Mouse (Mus musculus) heart, embryonic 10.5 days (tissue): ENCODE results near the gene Asb18. TPM values are rescaled to one million over a fixed set of nuclear protein-coding genes. Genes with fewer than 3 reads are reported as not detected.
A peak's percentile ranks its signal among the peaks of the same experiment; 100 is the strongest.

ENCODE experiments used
- DNase-seq: peaks from one replicate; pipeline ENCODE4 v3.0.0-alpha.2; 2017; ENCODE audit warnings: low spot score
- H3K27ac ChIP-seq: fragments of 300-500 bp; sonication (generic); 2 replicates; pipeline ENCODE4 v1.5.1; 2016; ENCODE audit warnings: mild to moderate bottlenecking
- H3K27me3 ChIP-seq: fragments of 300-500 bp; sonication (generic); 2 replicates; pipeline ENCODE4 v1.6.1; 2016; ENCODE audit warnings: mild to moderate bottlenecking; ENCODE audit not compliant: poor library complexity, insufficient read depth, severe bottlenecking
- H3K36me3 ChIP-seq: fragments of 300-500 bp; sonication (generic); 2 replicates; pipeline ENCODE4 v1.6.1; 2016; ENCODE audit warnings: mild to moderate bottlenecking, moderate library complexity
- H3K4me1 ChIP-seq: fragments of 300-500 bp; sonication (generic); 2 replicates; pipeline ENCODE4 v1.6.1; 2016; ENCODE audit warnings: mild to moderate bottlenecking
- H3K4me3 ChIP-seq: fragments of 300-500 bp; sonication (generic); 2 replicates; pipeline ENCODE4 v1.5.1; 2016; ENCODE audit warnings: mild to moderate bottlenecking, moderate library complexity
- H3K9me3 ChIP-seq: fragments of 300-500 bp; sonication (generic); 2 replicates; pipeline ENCODE4 v1.6.1; 2016; ENCODE audit warnings: mild to moderate bottlenecking, moderate library complexity
- WGBS: fragments of 180-500 bp; shearing (Covaris S2); methylation state at CpG from one replicate; pipeline ENCODE4 v1.1.7; 2016; 5-methylcytosine and 5-hydroxymethylcytosine counted together
- polyA plus RNA-seq: library from polyadenylated mRNA; unstranded; fragments of >200 nt; fragmentation: Nextera tagmentation; extraction: Ambion mirVana; gene quantifications from 2 replicates; pipeline ENCODE4 v1.2.1, GENCODE M21; 2016

Gene Asb18
- polyA plus RNA-seq, 1 experiment from 2014 or later, result 0.93 TPM

DNA sequence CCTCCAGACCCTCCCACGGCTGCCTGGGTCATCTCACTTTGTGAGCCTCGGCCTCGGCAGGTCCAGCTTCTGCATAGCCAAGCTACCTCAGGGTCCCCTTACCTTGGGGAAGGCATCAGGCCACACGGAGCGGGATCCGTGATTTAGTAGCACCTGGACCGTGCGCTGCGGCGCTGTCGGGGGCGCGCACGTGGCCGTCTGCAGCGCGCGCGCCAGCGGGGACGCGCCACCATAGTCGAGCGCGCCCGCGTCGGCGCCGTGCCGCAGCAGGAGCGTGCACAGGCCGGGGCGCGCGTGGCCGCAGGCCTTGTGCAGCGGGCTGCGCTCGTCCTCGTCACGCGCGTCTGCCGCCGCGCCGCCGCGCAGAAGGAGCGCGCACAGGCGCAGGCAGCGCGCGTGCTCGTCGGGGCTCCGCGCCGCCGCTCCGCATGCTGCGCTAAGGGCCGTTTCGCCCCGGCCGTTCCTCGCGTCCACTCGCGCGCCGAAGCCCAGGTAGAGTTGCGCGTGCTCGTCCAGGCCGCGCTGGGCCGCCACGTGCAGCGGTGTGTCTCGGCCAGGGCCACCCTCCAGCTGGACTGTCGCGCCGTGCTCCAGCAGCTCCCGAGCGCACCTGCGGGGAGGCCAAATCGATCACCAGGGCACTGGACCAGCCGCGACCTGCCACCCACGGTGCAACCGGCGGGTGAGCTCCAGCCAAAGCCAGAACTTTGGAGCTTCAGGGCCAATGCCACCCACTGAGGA, 46.2 kb downstream of the Asb18 start:
- no peaks in the 10 kb centered on the region for H3K36me3 ChIP-seq
- H3K27me3 ChIP-seq, result peaks cover 85% of the 10 kb centered on the region
- H3K9me3 ChIP-seq, result no peaks in the 10 kb centered on the region
- peak; percentile 76 for DNase-seq
- peak overlapping the region; percentile 73 for H3K4me3 ChIP-seq
- peak overlapping the region; percentile 79 for H3K27ac ChIP-seq
- under 1% methylated on average over 84 of the region's 95 CpGs for WGBS
- peaks cover 13% of the 10 kb centered on the region; the same call in 1 of the 2 replicates for H3K4me1 ChIP-seq

GRCm38 (mm10) chr1:89967585-89967984, 46.9 kb downstream of the Asb18 start:
- H3K4me3 ChIP-seq, result peak overlapping the region; percentile 73
- no peaks in the 10 kb centered on the region for H3K9me3 ChIP-seq
- WGBS, result 13% methylated on average over 9 of the region's 9 CpGs
- DNase-seq, result no peak
- H3K4me1 ChIP-seq, result peaks cover 13% of the 10 kb centered on the region; the same call in 1 of the 2 replicates
- H3K27me3 ChIP-seq, result peaks cover 91% of the 10 kb centered on the region
- no peaks in the 10 kb centered on the region for H3K36me3 ChIP-seq
- H3K27ac ChIP-seq, result no peak overlapping the region

- H3K27me3 ChIP-seq, result peaks cover 91% of the 10 kb centered on the region
- H3K27ac ChIP-seq, result no peak overlapping the region
- no peaks in the 10 kb centered on the region for H3K9me3 ChIP-seq
- H3K4me3 ChIP-seq, result no peak overlapping the region
- no peaks in the 10 kb centered on the region for H3K36me3 ChIP-seq
- DNase-seq, result no peak
- 70% methylated on average over 12 of the region's 12 CpGs for WGBS
- peaks cover 19% of the 10 kb centered on the region; the same call in 1 of the 2 replicates for H3K4me1 ChIP-seq
Measured at GRCm38 (mm10) chr1:89964426-89964825, 50.0 kb downstream of the Asb18 start.

- no peak for DNase-seq
- Histone ChIP-seq H3K27me3 (peaks cover 84% of the 10 kb centered on the region), H3K36me3 (no peaks in the 10 kb centered on the region), H3K27ac (no peak overlapping the region), H3K4me1 (peaks cover 12% of the 10 kb centered on the region; the same call in 1 of the 2 replicates), H3K9me3 (no peaks in the 10 kb centered on the region), H3K4me3 (no peak overlapping the region)
- WGBS, result 83% methylated on average over 2 of the region's 2 CpGs
Measured at GRCm38 (mm10) chr1:89963296-89963695, 51.2 kb downstream of the Asb18 start.

DNA sequence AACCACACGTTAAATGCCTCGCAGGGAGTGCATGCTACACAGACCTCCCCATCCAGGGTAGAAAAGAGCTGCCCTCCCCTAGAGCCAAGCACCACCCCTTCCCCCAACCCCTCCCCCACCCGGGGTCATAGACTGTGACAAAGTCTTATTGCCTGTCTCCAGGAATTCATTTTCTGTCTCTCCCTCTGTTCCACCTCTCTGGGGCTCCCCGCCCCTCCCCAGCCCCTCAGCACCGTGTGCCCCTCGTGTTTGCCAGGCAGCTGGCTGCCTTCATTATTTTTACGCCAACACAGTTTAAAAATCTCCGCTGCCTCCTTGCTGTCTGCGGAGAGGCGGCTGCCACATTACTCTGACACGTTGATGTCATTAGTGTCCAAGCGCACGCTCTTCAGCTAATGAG, 52.4 kb downstream of the Asb18 start:
- H3K27me3 ChIP-seq, result peaks cover 73% of the 10 kb centered on the region
- H3K36me3 ChIP-seq, result no peaks in the 10 kb centered on the region
- 0 out of 2 replicates have a peak, but pooled peaks cover 7% of the 10 kb centered on the region for H3K4me1 ChIP-seq
- H3K4me3 ChIP-seq, result peak overlapping the region; percentile 39
- peak overlapping the region; percentile 64 for H3K27ac ChIP-seq
- H3K9me3 ChIP-seq, result no peaks in the 10 kb centered on the region
- DNase-seq, result peak; percentile 56
- 18% methylated on average over 13 of the region's 13 CpGs for WGBS

GRCm38 (mm10) chr1:89959393-89959792, 55.1 kb downstream of the Asb18 start:
- WGBS, result 73% methylated on average over 4 of the region's 4 CpGs
- Histone ChIP-seq H3K36me3 (no peaks in the 10 kb centered on the region), H3K27me3 (peaks cover 61% of the 10 kb centered on the region)

DNA sequence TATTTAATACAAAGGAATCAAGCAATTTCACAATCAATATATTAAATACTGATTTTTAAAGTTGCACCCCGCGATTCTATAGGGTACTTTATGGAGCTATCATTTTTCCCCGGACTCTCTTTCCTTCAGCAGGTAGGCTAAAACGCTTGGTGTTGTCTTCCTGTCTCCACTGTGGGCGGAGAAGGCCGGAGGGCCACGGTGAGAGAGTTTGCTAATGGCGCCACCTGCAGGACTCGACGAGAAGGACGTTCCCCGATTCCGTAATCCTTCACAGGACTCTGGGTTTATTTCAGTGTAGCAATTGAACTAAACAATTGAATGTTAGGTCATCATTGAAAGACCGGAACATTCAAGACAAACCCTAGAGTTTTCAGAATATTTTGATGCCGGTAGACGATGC, 71.3 kb downstream of the Asb18 start:
- no peak overlapping the region for H3K27ac ChIP-seq
- H3K4me1 ChIP-seq, result peaks cover 21% of the 10 kb centered on the region
- no peak overlapping the region for H3K4me3 ChIP-seq
- H3K36me3 ChIP-seq, result no peaks in the 10 kb centered on the region
- DNase-seq, result peak; percentile 86
- WGBS, result 3% methylated on average over 16 of the region's 16 CpGs
- H3K27me3 ChIP-seq, result peaks cover 85% of the 10 kb centered on the region
- H3K9me3 ChIP-seq, result no peaks in the 10 kb centered on the region

More at GRCm38 (mm10) chr1:89959393-89959792, 55.1 kb downstream of the Asb18 start:
- DNase-seq, result peak; percentile 61
- Histone ChIP-seq H3K4me1 (0 out of 2 replicates have a peak, but pooled peaks cover 7% of the 10 kb centered on the region), H3K27ac (no peak overlapping the region), H3K9me3 (no peaks in the 10 kb centered on the region), H3K4me3 (no peak overlapping the region)

DNA sequence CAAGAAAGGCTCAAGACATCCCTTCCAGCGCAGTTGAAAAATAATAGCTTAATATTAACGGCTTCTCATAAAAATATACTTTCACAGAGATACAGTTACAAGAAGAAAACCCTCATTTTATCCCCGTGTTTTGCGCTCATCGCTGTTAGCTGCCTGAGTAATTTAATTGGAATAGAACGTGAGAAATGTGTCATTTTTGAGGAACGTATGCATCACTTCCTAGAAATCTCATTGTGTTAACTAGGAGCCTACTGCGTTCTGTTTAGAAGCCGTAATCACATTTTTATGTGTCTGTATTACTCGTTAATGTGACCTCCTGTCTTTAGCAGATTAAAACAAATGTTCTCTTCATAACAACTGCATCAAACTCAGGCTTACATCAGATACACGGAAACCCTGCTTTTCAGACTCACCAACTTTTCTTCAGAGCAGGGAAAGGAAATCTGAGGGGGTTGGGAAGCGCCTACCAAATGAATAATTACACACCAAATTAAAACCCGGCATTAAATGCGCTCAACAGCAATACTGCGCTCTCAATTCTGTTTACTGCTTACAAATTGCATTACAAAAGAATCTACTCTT, 72.0 kb downstream of the Asb18 start:
- peaks cover 21% of the 10 kb centered on the region for H3K4me1 ChIP-seq
- no peaks in the 10 kb centered on the region for H3K9me3 ChIP-seq
- peaks cover 85% of the 10 kb centered on the region for H3K27me3 ChIP-seq
- H3K4me3 ChIP-seq, result peak overlapping the region; percentile 62
- H3K27ac ChIP-seq, result no peak overlapping the region
- WGBS, result 4% methylated on average over 15 of the region's 15 CpGs
- H3K36me3 ChIP-seq, result no peaks in the 10 kb centered on the region
- DNase-seq, result no peak

DNA sequence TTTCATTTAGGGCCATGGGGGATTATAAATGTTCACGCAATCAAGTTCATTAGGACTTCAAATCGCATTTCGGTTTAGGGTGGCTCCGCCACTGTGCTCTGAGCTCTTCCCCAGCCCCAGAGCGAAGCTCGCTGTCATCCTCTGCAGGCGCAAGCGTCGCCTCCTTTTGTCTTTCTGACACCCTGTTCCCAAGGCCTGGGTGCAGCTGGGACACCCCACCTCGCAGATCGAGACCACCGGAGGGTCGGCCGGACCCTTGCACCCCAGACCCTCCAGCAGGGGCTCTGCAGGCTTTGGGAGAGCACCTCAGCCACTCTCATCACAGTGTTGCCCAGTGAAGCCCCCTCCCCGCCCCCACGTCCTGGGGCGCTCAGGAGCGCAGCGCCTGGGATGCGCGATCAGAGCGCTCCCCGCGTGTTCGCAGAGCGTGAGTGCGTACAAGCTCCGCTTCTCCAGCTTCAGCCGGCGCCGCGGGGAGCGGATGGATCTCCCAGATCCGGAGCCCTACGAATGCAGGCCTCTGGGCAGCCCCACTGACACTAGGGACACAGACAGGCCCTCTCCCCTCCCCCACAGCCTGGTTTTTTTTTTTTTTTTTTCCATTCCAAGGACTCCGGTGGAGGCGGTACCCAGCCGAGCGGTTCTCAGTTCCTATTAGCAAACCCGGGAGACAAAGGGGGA, 72.6 kb downstream of the Asb18 start:
- Histone ChIP-seq H3K9me3 (no peaks in the 10 kb centered on the region), H3K27ac (no peak overlapping the region), H3K4me1 (peaks cover 21% of the 10 kb centered on the region), H3K36me3 (no peaks in the 10 kb centered on the region), H3K27me3 (peaks cover 85% of the 10 kb centered on the region), H3K4me3 (peak overlapping the region; percentile 62)
- DNase-seq, result no peak
- 2% methylated on average over 40 of the region's 40 CpGs for WGBS

DNA sequence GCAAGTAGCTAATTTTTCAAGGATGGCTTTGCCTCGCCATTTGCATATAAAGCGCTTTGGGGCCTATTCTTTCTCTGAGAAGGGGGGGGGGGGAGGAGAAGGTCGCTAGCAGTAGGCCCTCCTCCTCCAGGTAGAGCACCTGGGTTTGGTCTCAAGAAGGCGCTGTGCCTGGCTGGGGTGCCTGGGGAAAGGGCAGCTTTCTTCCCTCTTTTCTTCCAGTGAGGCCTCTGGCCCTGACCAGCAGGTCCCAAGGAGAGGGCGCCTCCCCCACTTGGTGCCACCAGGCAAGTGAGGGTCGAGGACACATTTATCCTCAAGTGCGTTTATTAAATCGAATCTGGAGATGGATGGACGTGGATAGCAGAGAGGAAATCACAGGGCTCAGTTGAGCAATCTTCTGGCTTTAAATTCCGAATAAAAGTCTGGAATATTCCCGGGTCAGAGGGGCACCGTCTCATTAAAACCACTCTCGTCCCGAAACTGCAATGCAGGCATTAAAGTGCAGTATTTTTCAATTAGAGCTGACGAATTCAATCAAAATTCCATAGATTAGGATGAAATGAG, 73.4 kb downstream of the Asb18 start:
- no peak for DNase-seq
- peaks cover 22% of the 10 kb centered on the region for H3K4me1 ChIP-seq
- no peaks in the 10 kb centered on the region for H3K9me3 ChIP-seq
- no peaks in the 10 kb centered on the region for H3K36me3 ChIP-seq
- peak overlapping the region; percentile 62 for H3K4me3 ChIP-seq
- H3K27me3 ChIP-seq, result peaks cover 90% of the 10 kb centered on the region
- 10% methylated on average over 15 of the region's 15 CpGs for WGBS
- H3K27ac ChIP-seq, result no peak overlapping the region

DNA sequence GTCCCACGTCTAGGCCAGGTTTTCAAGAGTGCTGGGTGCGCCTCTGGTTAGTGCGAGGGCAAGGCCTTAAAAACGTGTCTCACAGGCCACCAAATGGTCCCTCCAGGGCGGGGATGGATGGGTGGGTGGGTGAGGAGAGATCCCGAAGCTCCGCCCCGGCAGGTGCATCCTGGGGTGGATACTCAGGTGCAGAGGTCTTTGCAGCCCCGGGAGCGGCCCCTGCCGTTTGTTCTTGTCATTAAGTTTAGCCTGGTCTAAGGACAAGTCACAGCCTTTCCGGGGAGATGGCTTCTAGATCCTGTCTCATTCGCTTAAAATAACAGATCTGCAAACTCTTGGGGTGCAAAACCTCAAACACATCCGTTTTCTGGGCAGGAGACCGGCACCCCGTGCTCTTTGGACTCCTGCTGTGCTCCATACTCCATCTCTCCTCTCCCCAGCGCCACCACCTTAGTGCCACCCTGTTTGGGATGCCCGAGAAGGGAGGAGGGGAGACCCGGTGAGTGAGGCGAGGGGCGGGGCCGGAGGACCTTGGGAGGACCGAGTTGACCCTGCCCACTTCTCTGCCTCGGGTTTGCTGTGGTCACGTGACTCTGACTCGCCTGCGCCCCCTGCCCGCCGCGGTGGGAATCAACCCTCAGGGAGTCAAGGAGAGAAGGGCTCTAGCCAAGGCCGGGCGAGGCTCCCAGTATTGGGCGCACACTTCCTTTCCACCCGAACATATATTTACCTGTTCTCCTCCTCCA, 74.3 kb downstream of the Asb18 start:
- 3% methylated on average over 33 of the region's 34 CpGs for WGBS
- no peaks in the 10 kb centered on the region for H3K9me3 ChIP-seq
- no peak overlapping the region for H3K27ac ChIP-seq
- peak overlapping the region; percentile 51 for H3K4me3 ChIP-seq
- no peaks in the 10 kb centered on the region for H3K36me3 ChIP-seq
- H3K4me1 ChIP-seq, result peaks cover 27% of the 10 kb centered on the region
- H3K27me3 ChIP-seq, result peaks cover 90% of the 10 kb centered on the region
- peak; percentile 94 for DNase-seq

DNA sequence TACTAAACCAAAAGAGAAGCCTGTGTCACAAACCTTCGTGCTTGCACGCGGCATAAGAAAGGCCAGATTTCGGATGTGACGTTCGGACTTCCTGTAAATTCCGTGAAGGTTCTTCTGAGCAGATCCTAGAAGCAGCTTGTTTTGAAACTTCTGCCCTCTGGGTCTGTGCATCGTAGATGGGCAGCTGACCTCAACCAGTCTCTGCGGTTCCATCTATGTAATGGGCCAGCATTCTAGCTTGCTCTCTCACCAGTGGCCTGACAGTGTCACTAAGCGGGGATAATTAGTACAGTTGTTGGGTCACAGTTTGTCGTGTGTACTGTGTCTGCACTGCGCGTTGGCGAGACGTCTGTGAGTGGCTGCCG, 74.9 kb downstream of the Asb18 start:
- H3K27ac ChIP-seq, result no peak overlapping the region
- H3K27me3 ChIP-seq, result peaks cover 93% of the 10 kb centered on the region
- H3K4me1 ChIP-seq, result peaks cover 27% of the 10 kb centered on the region
- H3K9me3 ChIP-seq, result no peaks in the 10 kb centered on the region
- WGBS, result 25% methylated on average over 16 of the region's 16 CpGs
- 0 out of 2 replicates have a peak overlapping the region, but pooled peaks have one; percentile 51 for H3K4me3 ChIP-seq
- H3K36me3 ChIP-seq, result no peaks in the 10 kb centered on the region
- DNase-seq, result no peak
